Mouse (Mus musculus) kidney, adult 2 months (tissue): Measurements from ENCODE around the gene Sri. TPM values are rescaled to one million over a fixed set of nuclear protein-coding genes. Genes with fewer than 3 reads are reported as not detected.

ENCODE experiments used
- DNase-seq: peaks from one replicate; pipeline ENCODE4 v3.0.0; 2021
- H3K27ac ChIP-seq: fragments of 200-500 bp; 2 replicates; pipeline ENCODE4 v1.5.1; 2012; ENCODE audit warnings: low read depth, low read length, control low read depth, inconsistent platforms; ENCODE audit not compliant: insufficient read depth
- H3K27me3 ChIP-seq: fragments of 200-500 bp; replicated peaks from 2 replicates; pipeline ENCODE4 v1.6.1; 2012; ENCODE audit warnings: mild to moderate bottlenecking, moderate library complexity, low read length, inconsistent platforms; ENCODE audit not compliant: control insufficient read depth, insufficient read depth
- H3K36me3 ChIP-seq: fragments of 200-500 bp; 2 replicates; pipeline ENCODE4 v1.6.1; 2012; ENCODE audit warnings: mild to moderate bottlenecking, moderate library complexity, low read length, inconsistent platforms; ENCODE audit not compliant: control insufficient read depth, insufficient read depth
- H3K4me1 ChIP-seq: fragments of 200-500 bp; 2 replicates; pipeline ENCODE4 v1.6.1; 2011; ENCODE audit warnings: low read length; ENCODE audit not compliant: control insufficient read depth, insufficient read depth
- H3K4me3 ChIP-seq: fragments of 200-500 bp; 2 replicates; pipeline ENCODE4 v1.5.1; 2011; ENCODE audit warnings: mild to moderate bottlenecking, low read depth, low read length, control low read depth; ENCODE audit not compliant: insufficient read depth
- CTCF ChIP-seq: fragments of 200-500 bp; conservative IDR thresholded peaks from 2 replicates; pipeline ENCODE4 v1.5.1; 2011; ENCODE audit warnings: low read depth, mild to moderate bottlenecking, control low read depth, low read length, moderate library complexity, mixed read lengths; ENCODE audit not compliant: insufficient read depth, insufficient read length
- POLR2A ChIP-seq: fragments of 200-500 bp; IDR thresholded peaks from one replicate; pipeline ENCODE4 v1.6.1; 2011; ENCODE audit warnings: low read depth, low read length, control low read depth
- WGBS: fragments of 180-500 bp; shearing (Covaris S2); methylation state at CpG from one replicate; pipeline ENCODE4 v1.1.7; 2018; 5-methylcytosine and 5-hydroxymethylcytosine counted together
- polyA plus RNA-seq: library from polyadenylated mRNA; depleted of rRNA; stranded (reverse); fragments of >200 nt; gene quantifications from 2 replicates; pipeline ENCODE4 v1.2.3, GENCODE M21; 2012

Sri gene
- polyA plus RNA-seq, 1 experiment = 288 TPM

GRCm38 (mm10) chr5:8073406-8073805 is 27.5 kb downstream of the Sri start:
- TF ChIP-seq CTCF (no peak), POLR2A (no peak)
- DNase-seq = no peak
- Histone ChIP-seq H3K27me3 (no peaks in the 10 kb centered on the region), H3K4me1 (no peaks in the 10 kb centered on the region), H3K36me3 (no peaks in the 10 kb centered on the region), H3K4me3 (no peak overlapping the region), H3K27ac (no peak overlapping the region)
- 93% methylated on average over 9 of the region's 9 CpGs for WGBS

- H3K36me3 ChIP-seq = no peaks in the 10 kb centered on the region
- H3K27ac ChIP-seq = no peak overlapping the region
- no peaks in the 10 kb centered on the region for H3K4me1 ChIP-seq
- TF ChIP-seq POLR2A (no peak), CTCF (no peak)
- DNase-seq = no peak
- no peak overlapping the region for H3K4me3 ChIP-seq
- 90% methylated on average over 9 of the region's 9 CpGs for WGBS
- H3K27me3 ChIP-seq = no peaks in the 10 kb centered on the region
Observed at GRCm38 (mm10) chr5:8073901-8074561, 28.2 kb downstream of the Sri start.

GRCm38 (mm10) chr5:8077481-8077880 is 31.6 kb downstream of the Sri start:
- WGBS = 88% methylated on average over 8 of the region's 8 CpGs
- DNase-seq = no peak
- TF ChIP-seq POLR2A (no peak), CTCF (no peak)
- H3K4me1 ChIP-seq = peaks cover 5% of the 10 kb centered on the region; the same call in 1 of the 2 replicates
- no peaks in the 10 kb centered on the region for H3K27me3 ChIP-seq
- H3K4me3 ChIP-seq = no peak overlapping the region
- no peak overlapping the region for H3K27ac ChIP-seq
- H3K36me3 ChIP-seq = no peaks in the 10 kb centered on the region

GRCm38 (mm10) chr5:8082800-8083509 is 37.1 kb downstream of the Sri start:
- 67% methylated on average over 20 of the region's 20 CpGs for WGBS
- Histone ChIP-seq H3K4me3 (no peak overlapping the region), H3K4me1 (peaks cover 8% of the 10 kb centered on the region), H3K27ac (no peak overlapping the region), H3K36me3 (no peaks in the 10 kb centered on the region), H3K27me3 (no peaks in the 10 kb centered on the region)
- TF ChIP-seq POLR2A (no peak), CTCF (no peak)
- no peak for DNase-seq

GRCm38 (mm10) chr5:8085661-8086060 is 39.8 kb downstream of the Sri start:
- Histone ChIP-seq H3K4me3 (no peak overlapping the region), H3K36me3 (no peaks in the 10 kb centered on the region), H3K27me3 (no peaks in the 10 kb centered on the region), H3K4me1 (peaks cover 8% of the 10 kb centered on the region), H3K27ac (no peak overlapping the region; the same call in 1 of the 2 replicates)
- DNase-seq = peak; percentile 66
- 54% methylated on average over 3 of the region's 3 CpGs for WGBS
- TF ChIP-seq POLR2A = no peak
- TF ChIP-seq CTCF = no peak

- Histone ChIP-seq H3K4me3 (no peak overlapping the region), H3K4me1 (peaks cover 3% of the 10 kb centered on the region; the same call in 1 of the 2 replicates), H3K27ac (no peak overlapping the region), H3K27me3 (no peaks in the 10 kb centered on the region), H3K36me3 (no peaks in the 10 kb centered on the region)
- TF ChIP-seq CTCF (no peak), POLR2A (no peak)
- DNase-seq = no peak
- 82% methylated on average over 3 of the region's 3 CpGs for WGBS
Observed at GRCm38 (mm10) chr5:8088147-8088546, 42.3 kb downstream of the Sri start.

GRCm38 (mm10) chr5:8094921-8095320 is 49.0 kb downstream of the Sri start:
- H3K27ac ChIP-seq = no peak overlapping the region
- H3K4me1 ChIP-seq = no peaks in the 10 kb centered on the region
- no peak for DNase-seq
- TF ChIP-seq POLR2A (no peak), CTCF (no peak)
- whole genome bisulfite sequencing = 81% methylated on average over 5 of the region's 5 CpGs
- no peaks in the 10 kb centered on the region for H3K36me3 ChIP-seq
- no peak overlapping the region for H3K4me3 ChIP-seq
- H3K27me3 ChIP-seq = no peaks in the 10 kb centered on the region
